Mouse (Mus musculus) Patski (cell line): ENCODE measurements around the gene Mrpl22. TPM values are rescaled to one million over a fixed set of nuclear protein-coding genes. Genes with fewer than 3 reads are reported as not detected.
"Not testable (repeated sequence)": the region's sequence is repeated elsewhere in the genome, so short reads cannot be mapped to it uniquely, and the experiment has no call there.

Experiments used
- ATAC-seq: fragments of 100-300 bp; one replicate; pipeline ENCODE4 v1.8.0; 2021
- CTCF ChIA-PET: fragments of 350-600 bp; sonication (Branson Sonifier 250); formaldehyde crosslinking; loops from one replicate; lab custom pipeline; 2022; ENCODE audit warnings: inconsistent platforms; lab: Charles Lee
- POLR2A ChIA-PET: fragments of 350-600 bp; sonication (Branson Sonifier 250); formaldehyde crosslinking; loops from one replicate; lab custom pipeline; 2022; ENCODE audit warnings: antibody characterized with exemption, inconsistent platforms; lab: Charles Lee
- DNase-seq: peaks from one replicate; pipeline ENCODE4 v3.0.0-alpha.2; 2011; ENCODE audit warnings: low read depth, low spot score
- H3K27me3 ChIP-seq: fragments of 371-371 bp; one replicate; pipeline ENCODE4 v1.5.1; 2021
- CTCF ChIP-seq: fragments of 100-300 bp; IDR thresholded peaks from one replicate; pipeline ENCODE4 v1.5.1; 2021
- in situ Hi-C: fragments of 300-500 bp; cut with MboI; formaldehyde crosslinking; loops from 3 replicates; pipeline ENCODE4 v1.11.1; 2018; ENCODE audit warnings: low pct_unique_long_range_greater_than_20kb, mixed read lengths
- polyA plus RNA-seq: library from polyadenylated mRNA; unstranded; gene quantifications from one replicate; pipeline ENCODE4 v1.2.3, GENCODE M21; 2021

Gene Mrpl22
- polyA plus RNA-seq, 1 experiment from 2014 or later: 56.1 TPM

- POLR2A ChIA-PET, ATAC-seq, in situ Hi-C loops, H3K27me3 ChIP-seq, DNase-seq: not testable (repeated sequence)
- CTCF ChIA-PET: interaction anchor here (1.2 to 1.6 kb wide), 2 partner anchors 21 to 64 kb away, joined by 3 to 4 read pairs; no protein-coding TSS in a partner anchor
- peak; percentile 40 for TF ChIP-seq CTCF
Observed at GRCm38 (mm10) chr11:58179986-58180385, 8.5 kb downstream of the Mrpl22 start.

DNA sequence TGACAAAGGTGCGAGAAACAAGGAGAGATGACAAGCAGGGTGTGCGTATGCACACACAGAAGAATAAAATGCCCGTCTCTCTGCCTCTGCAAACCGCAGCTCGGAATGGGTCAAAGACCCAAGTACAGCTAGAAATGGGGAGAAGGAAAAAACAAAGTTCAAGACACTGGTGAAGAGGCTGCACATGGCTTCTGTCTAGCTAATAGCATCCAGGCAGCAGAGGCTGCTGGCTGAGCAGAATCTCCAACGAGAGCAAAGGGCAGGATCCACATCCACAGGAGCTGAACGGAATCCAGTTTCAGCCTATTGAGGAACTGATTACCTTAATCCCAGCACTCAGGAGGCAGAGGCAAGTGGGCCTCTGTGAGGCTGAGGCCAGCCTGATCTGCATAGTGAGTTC, 9.3 kb downstream of the Mrpl22 start:
- DNase-seq: no peak
- ChIA-PET CTCF (no interaction called here), POLR2A (no interaction called here)
- no peaks in the 10 kb centered on the region for H3K27me3 ChIP-seq
- no peak for ATAC-seq
- TF ChIP-seq CTCF: no peak
- in situ Hi-C loops: no loop called here

DNA sequence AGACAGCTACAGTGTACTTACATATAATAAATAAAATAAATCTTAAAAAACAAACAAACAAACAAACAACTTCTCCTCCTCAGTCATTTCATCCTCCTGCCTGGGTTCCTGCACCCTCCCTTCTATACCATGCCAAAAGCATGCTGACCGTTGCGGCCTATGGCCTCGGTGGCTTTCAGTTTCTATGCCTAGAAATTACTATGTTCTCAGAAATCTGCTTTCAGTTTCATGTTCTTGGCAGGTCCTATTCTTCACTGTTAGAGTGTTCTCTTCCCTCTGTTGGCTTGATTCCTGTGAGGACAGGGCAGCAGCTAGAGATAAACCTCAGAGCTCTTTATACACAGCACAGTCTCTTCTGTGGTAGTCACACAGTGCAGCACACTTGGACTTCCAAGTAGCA, 12.1 kb downstream of the Mrpl22 start:
- ATAC-seq: no peak
- in situ Hi-C loops: no loop called here
- POLR2A ChIA-PET: no interaction called here
- CTCF ChIA-PET: interaction anchor here (2.1 kb wide), 1 partner anchor 42 kb away, joined by 7 read pairs; no protein-coding TSS in a partner anchor
- no peaks in the 10 kb centered on the region for H3K27me3 ChIP-seq
- no peak for TF ChIP-seq CTCF
- no peak for DNase-seq

DNA sequence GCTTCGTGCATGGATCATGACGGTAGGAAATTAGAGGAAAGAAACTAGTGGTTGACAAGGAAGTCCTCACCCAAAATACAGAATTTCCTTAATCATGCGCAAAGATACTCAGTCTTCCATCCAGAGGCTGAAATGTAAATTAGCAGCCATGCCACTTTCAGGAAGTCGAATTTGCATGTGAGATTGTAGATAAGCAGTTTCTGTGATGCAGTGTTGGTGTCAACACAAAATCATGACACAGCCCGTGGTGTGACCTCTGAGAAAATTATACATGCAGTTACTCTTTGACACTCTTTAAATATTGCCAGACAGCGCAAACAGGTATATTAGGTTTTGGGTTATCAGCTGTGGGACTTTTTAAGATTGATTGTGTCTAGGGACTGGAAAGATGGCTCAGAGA, 18.2 kb downstream of the Mrpl22 start:
- no peak for TF ChIP-seq CTCF
- H3K27me3 ChIP-seq: no peaks in the 10 kb centered on the region
- ChIA-PET POLR2A (no interaction called here), CTCF (no interaction called here)
- no peak for ATAC-seq
- in situ Hi-C loops: loop anchor here (5.0 kb wide), 1 partner anchor 33 kb away; no protein-coding TSS in a partner anchor
- DNase-seq: no peak

GRCm38 (mm10) chr11:58193326-58193725, 21.9 kb downstream of the Mrpl22 start:
- DNase-seq (no peak), ATAC-seq (no peak)
- TF ChIP-seq CTCF: no peak
- ChIA-PET CTCF (no interaction called here), POLR2A (no interaction called here)
- in situ Hi-C loops: no loop called here
- H3K27me3 ChIP-seq: no peaks in the 10 kb centered on the region

DNA sequence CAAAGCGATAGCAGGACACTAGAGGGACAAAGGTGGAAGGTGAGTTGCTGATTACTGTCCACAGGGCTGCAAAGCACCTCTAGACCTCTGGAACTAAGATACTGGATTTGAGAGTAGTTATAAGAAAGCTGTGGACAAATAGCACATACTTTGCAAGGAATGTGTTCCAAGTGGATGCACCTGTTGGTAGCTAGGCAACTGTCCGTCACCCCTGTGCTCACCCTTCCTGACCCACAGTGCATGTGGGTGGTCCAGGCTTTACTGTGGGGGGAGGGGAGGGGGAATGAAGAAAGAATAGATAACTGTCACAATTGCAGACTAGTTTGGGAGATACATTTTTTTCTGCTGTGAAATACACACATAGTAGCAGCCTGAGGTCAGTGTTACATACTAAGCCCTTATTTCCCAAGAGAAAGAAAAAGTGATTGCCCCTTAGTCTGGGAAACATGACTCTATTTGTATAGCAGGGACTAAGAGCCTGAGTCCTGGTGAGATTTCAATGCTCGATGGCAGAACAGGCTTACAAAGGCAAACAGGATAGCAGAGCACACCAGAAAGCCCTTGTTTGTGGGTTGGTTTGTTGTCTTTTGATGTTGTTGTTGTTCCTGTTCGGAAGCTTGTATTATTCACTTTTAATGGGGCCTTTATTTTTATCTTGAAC, 22.5 kb downstream of the Mrpl22 start:
- DNase-seq (peak; percentile 31), ATAC-seq (peak; percentile 82)
- no peak for TF ChIP-seq CTCF
- in situ Hi-C loops: no loop called here
- ChIA-PET CTCF (interaction anchor here (1.4 kb wide), 1 partner anchor 32 kb away, joined by 3 read pairs; no protein-coding TSS in a partner anchor), POLR2A (no interaction called here)
- no peaks in the 10 kb centered on the region for H3K27me3 ChIP-seq

DNA sequence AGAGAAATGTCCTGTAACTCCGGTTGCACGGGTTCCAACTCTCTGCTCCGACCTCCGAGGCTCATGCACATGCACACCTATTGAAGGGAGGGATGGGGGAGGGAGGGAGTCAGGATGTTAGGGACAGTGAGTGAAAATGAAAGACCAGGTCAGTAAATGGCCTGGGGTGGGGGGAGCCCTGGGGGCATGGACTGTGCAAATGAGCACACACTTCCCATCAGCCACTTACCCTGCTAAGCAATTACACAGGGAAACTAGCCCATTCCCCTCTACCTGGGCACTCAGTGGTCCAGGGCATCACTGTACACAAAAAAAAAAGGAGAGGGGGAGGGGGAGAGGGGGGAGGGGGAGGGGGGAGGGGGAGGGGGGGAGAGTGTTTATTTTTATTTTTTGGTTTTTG, 27.2 kb downstream of the Mrpl22 start:
- no peak for TF ChIP-seq CTCF
- ATAC-seq (no peak), DNase-seq (no peak)
- in situ Hi-C loops: no loop called here
- ChIA-PET CTCF (no interaction called here), POLR2A (interaction anchor here (0.7 kb wide), 1 partner anchor 13 kb away, joined by 7 read pairs; no protein-coding TSS in a partner anchor)
- no peaks in the 10 kb centered on the region for H3K27me3 ChIP-seq

GRCm38 (mm10) chr11:58199229-58200037, 28.0 kb downstream of the Mrpl22 start, which contains the start of the genes Igtp and Irgm2:
Igtp (plus strand) TSS chr11:58199556.
Irgm2 (plus strand) TSS chr11:58199618.
- POLR2A ChIA-PET, DNase-seq, in situ Hi-C loops, CTCF ChIA-PET, H3K27me3 ChIP-seq: not testable (repeated sequence)
- peak; percentile 51 for ATAC-seq

- ChIA-PET POLR2A (no interaction called here), CTCF (no interaction called here)
- no peak for ATAC-seq
- no peak for DNase-seq
- in situ Hi-C loops: no loop called here
- TF ChIP-seq CTCF: no peak
- H3K27me3 ChIP-seq: no peaks in the 10 kb centered on the region
Observed at GRCm38 (mm10) chr11:58200226-58200625, 28.8 kb downstream of the Mrpl22 start.

GRCm38 (mm10) chr11:58201052-58201451, 29.6 kb downstream of the Mrpl22 start:
- H3K27me3 ChIP-seq: no peaks in the 10 kb centered on the region
- ATAC-seq: no peak
- no peak for TF ChIP-seq CTCF
- CTCF ChIA-PET: interaction anchor here (0.7 to 1.2 kb wide), 3 partner anchors 9 to 22 kb away, joined by 3 to 4 read pairs (median 3); no protein-coding TSS in a partner anchor
- POLR2A ChIA-PET: interaction anchor here (1.3 kb wide), 1 partner anchor 10 kb away, joined by 3 read pairs; no protein-coding TSS in a partner anchor
- in situ Hi-C loops: no loop called here
- DNase-seq: no peak
